Mouse (Mus musculus) stomach, postnatal 0 days (tissue): ENCODE results near the gene Erc2.

Experiments used
- CTCF ChIP-seq: IDR thresholded peaks from 2 replicates; pipeline ENCODE4 v1.5.1; 2016; ENCODE audit warnings: antibody characterized with exemption, low read depth, mild to moderate bottlenecking, moderate library complexity
- EP300 ChIP-seq: optimal IDR thresholded peaks from 2 replicates; pipeline ENCODE3; 2016; ENCODE audit warnings: antibody characterized with exemption

DNA sequence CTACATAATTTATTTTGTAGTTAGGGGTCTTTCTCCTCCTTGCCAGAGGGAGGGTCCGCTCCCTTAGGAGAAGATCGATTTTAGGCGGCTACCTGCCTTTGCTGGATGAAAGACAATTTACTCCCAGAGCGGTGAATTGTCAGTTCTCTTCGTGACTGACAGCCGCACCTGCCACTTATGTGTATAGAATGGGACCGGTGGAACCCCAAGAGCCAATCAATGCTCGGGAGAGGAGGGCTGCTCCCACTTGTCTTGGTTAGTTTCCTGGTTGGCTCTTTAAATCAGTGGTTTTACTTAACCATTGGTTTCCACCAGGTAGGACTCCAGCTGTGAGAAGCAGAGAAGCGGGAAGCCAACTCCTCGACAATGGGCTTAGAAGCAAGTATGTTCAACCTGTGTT, 1.1 kb downstream of the Erc2 start:
- no peak for TF ChIP-seq CTCF
- TF ChIP-seq EP300, result no peak
